Mouse (Mus musculus) hematopoietic stem cell, adult 5-6 weeks (primary cell): ENCODE results near the gene Zfp39. TPM values are rescaled to one million over a fixed set of nuclear protein-coding genes. Genes with fewer than 3 reads are reported as not detected.

Experiments used
- ATAC-seq, 2 experiments: fragments of 125-278 bp in 1 of 2; replicated peaks in 1 of 2; 2 replicates each; pipeline ENCODE4 v1.8.0; 2016 to 2017; ENCODE audit warnings: inconsistent platforms in 2 of 2, mild to moderate bottlenecking in 2 of 2, moderate number of reproducible peaks in 2 of 2, low read depth in 1 of 2, moderate TSS enrichment in 1 of 2; ENCODE audit not compliant: low FRiP score in 2 of 2, poor library complexity in 2 of 2, severe bottlenecking in 2 of 2, insufficient read depth in 1 of 2, low TSS enrichment in 1 of 2
- total RNA-seq: library from RNA; stranded (forward); fragments of 172-1452, 232-1000 nt; gene quantifications from 2 replicates; pipeline ENCODE4 v1.2.3, GENCODE M21; 2017

Gene Zfp39
- total RNA-seq, 1 experiment from 2014 or later: 7.3 TPM

- ATAC-seq: peak; percentile 88 to 90
These were observed 24.0 kb upstream of the Zfp39 start for GRCm38 (mm10) chr11:58927790-58928651.

DNA sequence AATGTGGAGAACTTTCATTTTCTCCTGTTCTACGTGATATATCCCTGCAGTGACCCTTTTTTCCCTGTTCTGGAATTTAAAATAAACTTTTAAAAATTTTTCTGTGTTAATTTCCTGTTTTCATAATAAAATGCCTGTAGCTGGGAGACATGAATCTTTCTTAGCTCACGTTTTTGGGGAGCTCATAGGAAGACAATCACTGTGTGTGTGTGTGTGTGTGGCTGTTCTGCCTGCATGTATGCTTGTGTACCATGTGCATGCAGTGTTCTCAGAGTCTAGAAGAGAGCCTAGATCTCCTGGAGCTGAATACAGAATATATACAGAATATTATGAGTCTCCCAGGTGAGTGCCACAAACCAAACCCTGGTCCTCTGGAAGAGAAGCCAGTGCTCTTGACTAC, 23.0 kb upstream of the Zfp39 start:
- no peak for ATAC-seq

- no peak for ATAC-seq
These were observed 22.6 kb upstream of the Zfp39 start for GRCm38 (mm10) chr11:58926651-58927050.

DNA sequence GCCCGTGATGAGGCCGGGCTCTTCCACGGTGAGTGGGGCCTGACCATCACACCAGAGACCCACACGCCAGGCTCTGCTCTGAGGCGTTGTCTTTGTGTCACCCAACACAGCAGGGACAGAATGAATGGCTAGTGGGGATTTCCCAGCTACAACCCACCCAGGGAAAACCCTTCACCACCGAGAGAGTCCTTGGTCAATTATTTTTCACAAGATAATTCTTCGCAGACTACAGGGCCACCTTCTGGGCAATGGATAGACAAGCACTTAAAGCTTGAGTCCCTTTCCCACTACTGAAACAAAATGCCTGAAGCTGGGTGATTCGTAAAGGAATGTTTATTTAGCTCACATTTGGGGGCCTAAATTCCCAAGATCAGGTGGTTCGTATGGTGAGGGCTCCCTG, 18.4 kb upstream of the Zfp39 start:
- no peak for ATAC-seq

DNA sequence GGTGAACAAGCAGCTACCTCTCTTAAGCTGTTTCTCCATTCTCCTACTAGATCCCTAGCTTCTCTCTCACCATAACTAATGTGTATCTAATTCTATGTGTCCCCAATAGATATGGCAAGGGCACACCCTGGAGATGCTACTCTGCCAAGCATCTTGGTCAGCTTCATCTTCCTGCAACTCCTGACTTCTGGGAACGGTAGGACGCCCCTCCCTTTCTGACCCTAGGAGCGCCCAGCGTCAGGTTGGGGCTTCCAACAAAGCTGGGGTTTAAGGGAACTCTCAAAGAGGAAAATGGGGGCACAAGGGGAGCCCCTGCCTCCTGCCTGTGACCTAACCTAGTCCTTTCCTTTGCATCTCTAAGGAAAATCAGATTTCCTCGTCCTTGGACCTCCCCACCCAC, 14.7 kb upstream of the Zfp39 start:
- ATAC-seq: no peak

GRCm38 (mm10) chr11:58917745-58918366, 13.8 kb upstream of the Zfp39 start, which contains the start of gene Btnl10:
Gene Btnl10 (plus strand): TSS chr11:58917908.
- no peak; a peak in 1 of 4 replicates for ATAC-seq

- ATAC-seq: peak; percentile 60 to 65; a peak in 3 of 4 replicates
These were observed 13.1 kb upstream of the Zfp39 start for GRCm38 (mm10) chr11:58916879-58917744.

DNA sequence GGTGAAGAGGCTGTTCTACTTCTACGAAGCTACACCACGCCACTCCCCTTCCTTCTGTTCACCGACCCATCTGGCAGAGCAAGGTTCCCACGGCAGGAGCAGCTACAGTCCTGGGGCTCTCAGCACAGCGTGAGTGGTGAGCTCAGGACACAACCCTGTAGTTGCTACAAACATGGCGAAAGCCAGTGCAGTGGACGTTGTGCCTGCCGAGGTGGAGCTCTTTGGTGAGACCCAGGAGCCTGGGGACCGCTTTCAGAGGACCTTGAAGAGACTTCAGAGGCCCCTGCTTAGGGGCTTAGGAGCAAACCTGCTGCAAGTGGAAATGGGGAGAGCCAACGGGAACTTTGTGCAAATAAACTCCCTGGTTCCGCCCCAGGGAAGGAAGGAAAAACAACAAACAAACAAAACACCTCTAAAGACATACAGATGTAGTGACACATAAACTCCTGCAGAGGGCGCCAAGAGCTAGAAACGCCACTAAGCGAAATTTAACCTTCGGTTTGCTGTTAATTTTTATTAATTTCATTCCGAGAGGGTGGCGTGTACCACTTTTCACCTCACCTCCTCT, 10.5 kb upstream of the Zfp39 start:
- ATAC-seq: peak; percentile 18 to 34; a peak in 2 of 4 replicates

- ATAC-seq: no peak
These were observed 9.8 kb upstream of the Zfp39 start for GRCm38 (mm10) chr11:58913776-58914175.

DNA sequence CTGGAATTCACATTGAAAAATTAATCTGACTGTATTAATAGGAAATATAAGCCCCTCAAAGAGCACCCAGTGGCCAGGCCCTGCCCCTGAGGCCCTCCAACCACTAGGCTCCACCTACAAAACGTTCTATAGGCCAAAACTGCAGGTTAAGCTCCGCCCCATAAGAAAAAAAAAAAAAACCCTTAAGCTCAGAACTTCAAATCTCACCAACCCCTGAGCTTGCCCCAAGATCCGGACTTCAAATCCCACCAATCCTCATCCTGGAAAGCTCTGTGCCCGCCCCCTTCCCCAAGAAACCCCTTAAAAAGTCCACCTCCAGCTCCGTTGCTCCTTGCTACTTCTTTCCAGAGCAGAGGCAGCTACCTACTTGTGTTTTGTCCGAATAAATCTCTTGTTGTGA, 813 bp upstream of the Zfp39 start:
- ATAC-seq: 0 out of 4 replicates have a peak, but pooled peaks of 1 of the 2 experiments have one; percentile 29

GRCm38 (mm10) chr11:58904410-58904718, 339 bp upstream of the Zfp39 start:
- no peak for ATAC-seq

- no peak for ATAC-seq
These were observed 2.9 kb downstream of the Zfp39 start for GRCm38 (mm10) chr11:58901080-58901479.

GRCm38 (mm10) chr11:58897485-58897884, 6.5 kb downstream of the Zfp39 start:
- ATAC-seq: no peak

DNA sequence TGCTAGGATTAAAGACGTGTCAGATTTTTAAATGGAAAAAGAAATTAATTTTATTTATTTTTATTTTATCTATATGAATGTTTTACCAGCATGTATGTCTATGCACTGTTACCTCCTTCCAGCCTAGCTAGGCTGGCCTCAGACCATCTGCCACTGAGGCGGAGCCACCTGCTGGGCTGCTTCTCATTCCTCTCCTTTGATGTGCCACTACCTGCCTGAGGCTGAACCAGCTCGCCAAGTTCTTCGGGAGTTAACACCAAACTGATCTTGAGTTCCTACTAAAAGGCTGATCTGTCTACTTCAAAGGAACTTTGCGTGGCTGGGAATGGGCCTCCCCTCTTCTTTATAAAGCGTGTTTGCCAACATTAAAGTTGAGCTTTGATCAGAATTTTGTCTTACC, 9.6 kb downstream of the Zfp39 start:
- no peak for ATAC-seq

DNA sequence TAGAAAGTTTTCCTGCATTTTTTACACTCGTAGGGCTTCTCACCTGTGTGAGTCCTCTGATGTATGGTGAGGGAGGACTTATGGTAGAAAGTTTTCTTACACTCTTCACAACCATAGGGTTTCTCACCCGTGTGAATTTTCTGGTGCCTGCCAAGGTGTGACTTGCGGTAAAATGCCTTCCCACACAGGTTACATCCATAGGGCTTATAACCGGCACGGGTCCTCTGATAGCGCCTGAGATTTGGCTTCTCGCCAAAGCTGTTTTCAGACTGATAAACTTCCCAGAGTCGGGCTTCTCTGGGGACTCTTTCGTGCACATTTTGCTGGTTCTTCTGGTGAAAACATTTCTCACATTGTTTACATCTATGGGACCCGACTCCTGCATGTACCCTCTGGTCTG, 13.5 kb downstream of the Zfp39 start:
- ATAC-seq: no peak

- no peak for ATAC-seq
These were observed 20.3 kb downstream of the Zfp39 start for GRCm38 (mm10) chr11:58883756-58884155.

DNA sequence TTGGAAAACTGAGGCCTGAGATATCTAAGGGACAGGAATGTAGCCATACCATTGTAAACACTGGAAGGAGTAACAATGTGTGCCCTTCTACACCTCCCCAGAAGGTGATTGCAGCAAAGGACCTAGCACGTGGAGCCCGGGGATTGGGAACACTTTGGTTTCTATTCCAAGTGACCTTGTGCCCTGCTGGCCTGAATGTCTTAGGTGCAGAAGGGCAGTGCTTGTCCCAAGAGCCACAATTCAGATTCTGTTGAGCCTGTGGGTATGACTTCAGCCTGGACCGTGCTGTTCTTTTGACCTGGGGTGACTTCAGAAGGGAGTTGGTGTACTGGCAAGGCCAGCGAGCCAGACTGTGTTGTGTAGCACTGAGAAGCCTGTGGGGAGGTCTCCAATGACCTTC, 33.1 kb downstream of the Zfp39 start:
- no peak for ATAC-seq

DNA sequence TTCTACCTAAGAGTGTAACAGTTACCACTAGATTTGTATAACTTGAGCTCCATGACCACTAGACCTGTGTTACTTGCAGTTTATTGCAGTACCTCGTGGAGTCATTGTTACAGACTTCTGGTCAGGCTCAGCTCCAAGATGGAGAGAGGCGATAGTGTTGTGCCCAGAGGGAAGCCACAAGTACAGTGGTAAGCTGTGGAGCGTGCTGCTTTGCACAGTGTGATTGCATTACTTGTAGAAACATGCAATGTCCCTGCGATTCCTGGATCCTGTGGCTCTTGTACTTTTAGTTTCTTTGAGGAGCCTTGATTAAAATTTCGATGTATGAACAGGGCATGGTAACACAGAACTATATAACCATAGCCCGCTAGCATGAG, 36.1 kb downstream of the Zfp39 start:
- ATAC-seq: no peak
